Comparison of ENCODE assay signal across 7 mouse cellular contexts in genomic region chr15:4026231-4026773, GRCm38 (mm10). TPM values are rescaled to one million over a fixed set of nuclear protein-coding genes. Genes with fewer than 3 reads are reported as not detected.
DNase-seq lines count a peak whose midpoint lies in the region; ATAC-seq lines count a peak whose summit lies in the region.

Gene Oxct1 (plus strand): TSS chr15:4026383.

- intact Hi-C loops in left cerebral cortex, postnatal 14 days (cut with DNase I): loop anchor here (2.0 kb wide), 1 partner anchor 32 kb away; the partner anchor contains the start of gene AW549877

- H3K9ac ChIP-seq in intestine, embryonic 14.5 days (ENCODE audit: low read length): peak within 1 kb of the TSS; percentile 85

- peaks cover 4% of the 10 kb centered on the region; the same call in 1 of the 2 replicates for H3K4me1 ChIP-seq in intestine, embryonic 14.5 days (replicated peaks; ENCODE audit: control insufficient read depth, insufficient read depth, low read length)

- no peaks in the 10 kb centered on the region for H3K36me3 ChIP-seq in intestine, embryonic 14.5 days (ENCODE audit: control insufficient read depth, insufficient read depth, low read length)

- H3K9me3 ChIP-seq in intestine, embryonic 14.5 days (ENCODE audit: control insufficient read depth, low read length): no peaks in the 10 kb centered on the region

- H3K27me3 ChIP-seq in intestine, embryonic 14.5 days (replicated peaks; ENCODE audit: control insufficient read depth, insufficient read depth, low read length): no peaks in the 10 kb centered on the region

- peak; percentile 94 for DNase-seq in adrenal gland, adult 2 months
- peak; percentile 93 for DNase-seq in embryo, embryonic 11 days
- DNase-seq in gastrocnemius, postnatal 25 days: peak; percentile 87
- DNase-seq in intestine, embryonic 14.5 days (ENCODE audit: low spot score): no peak
- DNase-seq in left cerebral cortex, postnatal 14 days (ENCODE audit: low spot score in 2 of 2): peak; percentile 93 to 95
- DNase-seq in mesoderm, embryonic 11.5 days (ENCODE audit: low read depth, low spot score): peak; percentile 90
- DNase-seq in skeletal muscle tissue, adult 2 months (ENCODE audit: low read depth, low spot score): peak; percentile 90

- 0% methylated on average over 45 of the region's 45 CpGs for WGBS in intestine, embryonic 14.5 days

- H3K27ac ChIP-seq in intestine, embryonic 14.5 days (ENCODE audit: low read depth): peak within 1 kb of the TSS; percentile 98

- H3K4me2 ChIP-seq in intestine, embryonic 14.5 days (ENCODE audit: low read length): peak within 1 kb of the TSS; percentile 72

- peak within 1 kb of the TSS; percentile 90 for H3K4me3 ChIP-seq in intestine, embryonic 14.5 days (ENCODE audit: low read depth, low read length)

- peak; percentile 96 for ATAC-seq in intestine, embryonic 14.5 days (replicated peaks; ENCODE audit: low FRiP score, low TSS enrichment, low read depth)

RNA-seq across cellular contexts. Expression of gene Oxct1, which starts in this region (rescaled TPM):
- 100 to 1,000 TPM; 203 to 209 TPM for total RNA-seq in adrenal gland, adult 2 months (2021)
- polyA plus RNA-seq in adrenal gland, adult 2 months (2012; rRNA removed): 77.9 and 85.9 TPM in 2 replicates
- 100 to 1,000 TPM; 320 to 370 TPM for total RNA-seq in gastrocnemius, postnatal 25 days (2021)
- 199 and 206 TPM in 2 replicates for polyA plus RNA-seq in intestine, embryonic 14.5 days (2014; fragmentation: Nextera tagmentation; extraction: Ambion mirVana)
- total RNA-seq in left cerebral cortex, postnatal 14 days (2021): 100 to 1,000 TPM; 545 to 573 TPM
